18 mouse cellular contexts compared by ENCODE assay signal in the genomic region with DNA sequence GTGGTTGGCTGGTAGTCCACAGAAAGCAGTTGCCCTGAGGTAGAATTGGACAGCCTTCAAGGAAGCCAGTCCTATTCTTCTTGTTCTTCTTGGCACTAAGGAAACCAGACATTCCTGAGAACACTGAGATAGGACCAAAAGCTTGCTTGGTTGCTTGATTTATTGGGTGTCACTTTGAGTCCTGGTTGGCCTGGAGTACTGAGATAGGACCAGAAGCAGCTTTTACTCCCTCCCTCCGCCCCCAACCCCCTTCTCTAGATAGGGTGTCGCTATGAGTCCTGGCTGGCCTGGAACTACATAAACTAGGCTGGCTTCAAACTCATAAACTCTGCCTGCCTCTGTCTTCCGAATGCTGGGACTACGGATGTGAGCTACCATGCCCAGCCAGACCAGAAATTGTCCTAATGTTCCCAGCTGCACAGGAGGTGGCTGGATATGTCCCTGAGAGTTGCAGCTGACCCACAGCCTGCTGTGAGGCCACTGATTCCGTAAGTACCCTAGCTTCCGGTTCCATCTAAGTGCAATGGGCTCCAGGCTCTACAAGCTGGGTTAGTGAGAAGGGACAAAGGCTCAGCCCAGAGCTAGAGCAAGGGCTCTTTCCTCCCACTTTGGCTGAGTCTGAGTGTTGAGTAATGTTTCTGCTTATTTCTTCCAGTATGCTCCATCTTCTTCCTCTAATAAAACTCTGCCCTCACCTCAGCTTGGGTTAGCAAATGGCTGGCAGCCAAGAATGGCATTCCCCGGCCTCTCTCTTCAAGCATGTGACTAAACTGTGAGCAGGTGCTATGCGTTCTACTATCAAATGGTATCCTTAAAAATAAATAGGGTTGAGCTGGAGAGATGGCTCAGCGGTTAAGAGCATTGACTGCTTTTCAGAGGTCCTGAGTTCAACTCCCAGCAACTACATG. TPM values are rescaled to one million over a fixed set of nuclear protein-coding genes. Genes with fewer than 3 reads are reported as not detected.
DNase-seq lines count a peak whose midpoint lies in the region; ATAC-seq lines count a peak whose summit lies in the region.
"Had no signal": no experiment of that assay in that cellular context is flagged by ENCODE, and none has a peak within 500 bp of the region (broad histone marks: within the 10 kb centered on the region; RNA-seq: fewer than 3 reads in every experiment).

No protein-coding gene starts in this region.

- 0 out of 2 replicates have a peak overlapping the region, but pooled peaks have one; percentile 15 for H3K4me2 ChIP-seq in liver, embryonic 13.5 days
- H3K4me2 ChIP-seq: embryonic facial prominence, embryonic 12.5 days; heart, embryonic 11.5 days; midbrain, embryonic 12.5 days; neural tube, embryonic 15.5 days had no signal

- WGBS in liver, embryonic 13.5 days (ENCODE audit: insufficient replicate concordance) = 48% methylated on average over 9 of the region's 9 CpGs

- H3K27me3 ChIP-seq in liver, embryonic 13.5 days = no peaks in the 10 kb centered on the region
- H3K27me3 ChIP-seq: embryonic facial prominence, embryonic 12.5 days; neural tube, embryonic 15.5 days had no signal

- peaks cover 56% of the 10 kb centered on the region for H3K4me1 ChIP-seq in liver, embryonic 13.5 days (replicated peaks)
- H3K4me1 ChIP-seq: embryonic facial prominence, embryonic 12.5 days; midbrain, embryonic 12.5 days; neural tube, embryonic 15.5 days had no signal

- peak; percentile 16 for DNase-seq in gastrocnemius, postnatal 25 days
- DNase-seq in gastrocnemius, adult 8-10 months (ENCODE audit: low spot score in 2 of 2) = no peak
- peak; percentile 46 for DNase-seq in adipocyte (ENCODE audit: low spot score)
- no peak for DNase-seq in liver, embryonic 13.5 days
- DNase-seq in lung, postnatal 36 days = peak; percentile 60
- DNase-seq in right cerebral cortex, postnatal 14 days = no peak
- no peak for DNase-seq in natural killer cell, adult 2 months (ENCODE audit: low spot score in 2 of 2)
- no peak for DNase-seq in layer of hippocampus, adult 18-20 months (ENCODE audit: low spot score in 2 of 2)
- DNase-seq: adrenal gland, postnatal 10 days; B cell, adult 2 months; cerebellum, adult 2 months; forebrain, postnatal 0 days had no signal

- no peak overlapping the region for H3K9ac ChIP-seq in liver, embryonic 13.5 days
- H3K9ac ChIP-seq: embryonic facial prominence, embryonic 12.5 days; forebrain, postnatal 0 days; midbrain, embryonic 12.5 days; neural tube, embryonic 15.5 days had no signal

- no peaks in the 10 kb centered on the region for H3K9me3 ChIP-seq in liver, embryonic 13.5 days (replicated peaks)
- H3K9me3 ChIP-seq: embryonic facial prominence, embryonic 12.5 days; limb, embryonic 10.5 days; midbrain, embryonic 12.5 days; neural tube, embryonic 15.5 days had no signal

- no peaks in the 10 kb centered on the region for H3K36me3 ChIP-seq in liver, embryonic 13.5 days
- H3K36me3 ChIP-seq: embryonic facial prominence, embryonic 12.5 days; limb, embryonic 10.5 days; midbrain, embryonic 12.5 days; neural tube, embryonic 15.5 days had no signal

- ATAC-seq in liver, embryonic 13.5 days (ENCODE audit: low read depth) = peak; percentile 77
- ATAC-seq: forebrain, postnatal 0 days had no signal

- H3K4me3 ChIP-seq in liver, embryonic 13.5 days (replicated peaks) = no peak overlapping the region
- H3K4me3 ChIP-seq: embryonic facial prominence, embryonic 12.5 days; layer of hippocampus, adult 2 months; limb, embryonic 10.5 days; midbrain, embryonic 12.5 days; neural tube, embryonic 15.5 days had no signal

- peak overlapping the region; percentile 29; the same call in 1 of the 2 replicates for H3K27ac ChIP-seq in liver, embryonic 13.5 days
- H3K27ac ChIP-seq: embryonic facial prominence, embryonic 12.5 days; layer of hippocampus, adult 2 months; limb, embryonic 10.5 days; midbrain, embryonic 12.5 days; neural tube, embryonic 15.5 days had no signal

RNA-seq across cellular contexts. Expression of gene Nupr1, which starts 9.0 kb away (rescaled TPM):
- total RNA-seq in gastrocnemius, postnatal 25 days (2021) = 10 to 100 TPM; 10.6 to 14.2 TPM
- 1 to 10 TPM; 3.5 to 6.7 (median 4.7) TPM for total RNA-seq in gastrocnemius, adult 8-10 months (2022)
- polyA plus RNA-seq in liver, embryonic 13.5 days (2015; fragmentation: Nextera tagmentation; extraction: Ambion mirVana) = 1.7 and 2.0 TPM in 2 replicates
- total RNA-seq in layer of hippocampus, adult 18-20 months (2021) = 1 to 10 TPM; 6.8 to 8.8 TPM

RNA-seq across cellular contexts. Expression of gene Il27, which starts 27.0 kb away (rescaled TPM):
- total RNA-seq in gastrocnemius, postnatal 25 days (2021) = not detected
- not detected for total RNA-seq in gastrocnemius, adult 8-10 months (2022)
- not detected in 2 replicates for polyA plus RNA-seq in liver, embryonic 13.5 days (2015; fragmentation: Nextera tagmentation; extraction: Ambion mirVana)
- total RNA-seq in layer of hippocampus, adult 18-20 months (2021) = not detected
- total RNA-seq: adrenal gland, postnatal 10 days; forebrain, postnatal 0 days; layer of hippocampus, adult 2 months had no signal
- polyA plus RNA-seq: cerebellum, adult 2 months; embryonic facial prominence, embryonic 12.5 days; forebrain, postnatal 0 days; heart, embryonic 11.5 days; limb, embryonic 10.5 days; midbrain, embryonic 12.5 days; neural tube, embryonic 15.5 days had no signal

RNA-seq across cellular contexts. Expression of gene Sgf29, which starts 27.4 kb away (rescaled TPM):
- 10 to 100 TPM; 24.0 to 25.1 TPM for total RNA-seq in gastrocnemius, postnatal 25 days (2021)
- 10 to 100 TPM; 26.7 to 43.5 (median 34.7) TPM for total RNA-seq in gastrocnemius, adult 8-10 months (2022)
- 34.7 and 36.8 TPM in 2 replicates for polyA plus RNA-seq in liver, embryonic 13.5 days (2015; fragmentation: Nextera tagmentation; extraction: Ambion mirVana)
- total RNA-seq in layer of hippocampus, adult 18-20 months (2021) = 10 to 100 TPM; 26.1 to 33.5 TPM

RNA-seq across cellular contexts. Expression of gene Cln3, which starts 36.1 kb away (rescaled TPM):
- 10 to 100 TPM in 1 of 2 experiments, 1 to 10 TPM in 1; 8.8 to 10.6 TPM for total RNA-seq in gastrocnemius, postnatal 25 days (2021)
- total RNA-seq in gastrocnemius, adult 8-10 months (2022) = 10 to 100 TPM in 3 of 4 experiments, 1 to 10 TPM in 1; 9.0 to 14.7 (median 12.6) TPM
- 11.5 and 12.4 TPM in 2 replicates for polyA plus RNA-seq in liver, embryonic 13.5 days (2015; fragmentation: Nextera tagmentation; extraction: Ambion mirVana)
- 10 to 100 TPM; 27.5 to 32.1 TPM for total RNA-seq in layer of hippocampus, adult 18-20 months (2021)

RNA-seq across cellular contexts. Expression of gene Apobr, which starts 37.0 kb away (rescaled TPM):
- under 1 TPM; 0.26 to 0.59 TPM for total RNA-seq in gastrocnemius, postnatal 25 days (2021)
- total RNA-seq in gastrocnemius, adult 8-10 months (2022) = under 1 TPM; 0.15 to 0.94 (median 0.29) TPM
- polyA plus RNA-seq in liver, embryonic 13.5 days (2015; fragmentation: Nextera tagmentation; extraction: Ambion mirVana) = 0.61 and 0.71 TPM in 2 replicates
- total RNA-seq in layer of hippocampus, adult 18-20 months (2021) = under 1 TPM; 0.62 to 0.94 TPM

Comparison
In these comparisons a context has a peak if more than half of its experiments do, and no peak if none do; other contexts are left out.
1. DNase-seq: peak in gastrocnemius, postnatal 25 days (single experiment), adipocyte (single experiment) and lung, postnatal 36 days (single experiment); none in gastrocnemius, adult 8-10 months (0 of 2), liver, embryonic 13.5 days (single experiment), right cerebral cortex, postnatal 14 days (single experiment), natural killer cell, adult 2 months (0 of 2) and layer of hippocampus, adult 18-20 months (0 of 2).